Mouse (Mus musculus) CH12.LX (cell line): Measurements from ENCODE around the gene Pcid2. TPM values are rescaled to one million over a fixed set of nuclear protein-coding genes. Genes with fewer than 3 reads are reported as not detected.

Experiments used
- DNase-seq: peaks from one replicate; pipeline ENCODE4 v3.0.0-alpha.2; 2013; ENCODE audit errors: extremely low read depth
- H3K27ac ChIP-seq: 2 replicates; pipeline ENCODE4 v1.5.1; 2012; ENCODE audit warnings: low read depth, mild to moderate bottlenecking, control low read depth, moderate library complexity; ENCODE audit not compliant: insufficient read depth
- H3K27me3 ChIP-seq: replicated peaks from 2 replicates; pipeline ENCODE3; 2012; ENCODE audit warnings: inconsistent platforms
- H3K36me3 ChIP-seq, 2 experiments: replicated peaks in 1 of 2; 2 replicates each; pipeline versions ENCODE3 to v1.6.1; 2012; ENCODE audit warnings: inconsistent platforms in 1 of 2, low read length in 1 of 2, mild to moderate bottlenecking in 1 of 2, mixed read lengths in 1 of 2, moderate library complexity in 1 of 2; ENCODE audit not compliant: control insufficient read depth in 1 of 2, insufficient read depth in 1 of 2
- H3K4me1 ChIP-seq, 2 experiments: 2 replicates each; pipeline ENCODE4 v1.6.1; 2012; ENCODE audit warnings: inconsistent platforms in 1 of 2, moderate library complexity in 1 of 2; ENCODE audit not compliant: insufficient read depth in 2 of 2, control insufficient read depth in 1 of 2
- H3K4me2 ChIP-seq: 2 replicates; pipeline ENCODE4 v1.6.1; 2012; ENCODE audit warnings: low read depth, mild to moderate bottlenecking, control low read depth; ENCODE audit not compliant: poor library complexity, insufficient read depth, severe bottlenecking
- H3K4me3 ChIP-seq, 3 experiments: fragments of 150-350 bp in 1 of 3; sonication (generic) in 1 of 3; replicated peaks in 1 of 3; 2 replicates each; pipeline versions ENCODE3 to v1.5.1; 2011 to 2012; ENCODE audit warnings: low read depth in 2 of 3, low read length in 2 of 3, mild to moderate bottlenecking in 2 of 3, moderate library complexity in 2 of 3, control low read depth in 1 of 3, improper control_type of control experiment in 1 of 3, inconsistent platforms in 1 of 3, mixed read lengths in 1 of 3; ENCODE audit not compliant: poor library complexity in 1 of 3
- H3K79me2 ChIP-seq: replicated peaks from 2 replicates; pipeline ENCODE4 v1.6.1; 2012; ENCODE audit warnings: mild to moderate bottlenecking, moderate library complexity; ENCODE audit not compliant: control insufficient read depth, poor library complexity, insufficient read depth, severe bottlenecking; ENCODE audit errors: extremely low read depth
- H3K9ac ChIP-seq: 2 replicates; pipeline ENCODE4 v1.6.1; 2012; ENCODE audit warnings: low read depth, mild to moderate bottlenecking, control low read depth, moderate library complexity; ENCODE audit not compliant: insufficient read depth
- H3K9me3 ChIP-seq: replicated peaks from 2 replicates; pipeline ENCODE3; 2012; ENCODE audit warnings: low read length, inconsistent platforms, mixed read lengths
- CHD1 ChIP-seq: IDR thresholded peaks from 2 replicates; pipeline ENCODE4 v1.6.1; 2012; ENCODE audit warnings: low read depth, low read length, improper control_type of control experiment, inconsistent platforms
- CHD2 ChIP-seq: IDR thresholded peaks from 2 replicates; pipeline ENCODE4 v1.6.1; 2011; ENCODE audit warnings: low read length, improper control_type of control experiment
- CTCF ChIP-seq, 2 experiments: IDR thresholded peaks in 1 of 2; conservative IDR thresholded peaks in 1 of 2; 2 replicates each; pipeline ENCODE4 v1.5.1; 2011 to 2012; ENCODE audit warnings: low read depth in 2 of 2, low read length in 2 of 2, improper control_type of control experiment in 1 of 2, inconsistent platforms in 1 of 2, mild to moderate bottlenecking in 1 of 2, moderate library complexity in 1 of 2
- E2F4 ChIP-seq: IDR thresholded peaks from 2 replicates; pipeline ENCODE4 v1.6.1; 2011; ENCODE audit warnings: low read depth, low read length, improper control_type of control experiment; ENCODE audit not compliant: insufficient replicate concordance
- ELF1 ChIP-seq: IDR thresholded peaks from 2 replicates; pipeline ENCODE4 v1.6.1; 2014; ENCODE audit warnings: low read depth, mild to moderate bottlenecking, inconsistent platforms, low read length, improper control_type of control experiment
- EP300 ChIP-seq: IDR thresholded peaks from 2 replicates; pipeline ENCODE4 v1.6.1; 2011; ENCODE audit warnings: low read length, improper control_type of control experiment
- HCFC1 ChIP-seq: IDR thresholded peaks from 2 replicates; pipeline ENCODE4 v1.6.1; 2012; ENCODE audit warnings: low read depth, mild to moderate bottlenecking, inconsistent platforms, low read length, improper control_type of control experiment
- IRF4 ChIP-seq: IDR thresholded peaks from 2 replicates; pipeline ENCODE4 v1.6.1; 2014; ENCODE audit warnings: low read depth, mild to moderate bottlenecking, inconsistent platforms, low read length, improper control_type of control experiment
- JUND ChIP-seq: conservative IDR thresholded peaks from 2 replicates; pipeline ENCODE4 v1.6.1; 2011; ENCODE audit warnings: low read depth, low read length, improper control_type of control experiment
- MAZ ChIP-seq: IDR thresholded peaks from 2 replicates; pipeline ENCODE4 v1.6.1; 2012; ENCODE audit warnings: low read depth, mild to moderate bottlenecking, inconsistent platforms, low read length, improper control_type of control experiment, moderate library complexity
- MXI1 ChIP-seq: IDR thresholded peaks from 2 replicates; pipeline ENCODE4 v1.6.1; 2011; ENCODE audit warnings: mild to moderate bottlenecking, low read depth, low read length, improper control_type of control experiment
- MYC ChIP-seq: IDR thresholded peaks from 2 replicates; pipeline ENCODE4 v1.6.1; 2011; ENCODE audit warnings: low read depth, mild to moderate bottlenecking, improper control_type of control experiment, low read length
- PAX5 ChIP-seq: IDR thresholded peaks from 2 replicates; pipeline ENCODE4 v1.6.1; 2012; ENCODE audit warnings: low read length, inconsistent platforms, mixed read lengths
- POLR2A ChIP-seq: IDR thresholded peaks from 2 replicates; pipeline ENCODE4 v1.6.1; 2011; ENCODE audit warnings: low read depth, mild to moderate bottlenecking, improper control_type of control experiment, low read length
- POLR2AphosphoS2 ChIP-seq: IDR thresholded peaks from 2 replicates; pipeline ENCODE4 v1.6.1; 2011; ENCODE audit warnings: low read depth, low read length, improper control_type of control experiment
- RAD21 ChIP-seq: IDR thresholded peaks from 2 replicates; pipeline ENCODE4 v1.6.1; 2011; ENCODE audit warnings: low read depth, mild to moderate bottlenecking, low read length, improper control_type of control experiment, moderate library complexity
- TBP ChIP-seq: conservative IDR thresholded peaks from 2 replicates; pipeline ENCODE4 v1.6.1; 2011; ENCODE audit warnings: low read depth, low read length, improper control_type of control experiment
- UBTF ChIP-seq: IDR thresholded peaks from 2 replicates; pipeline ENCODE4 v1.6.1; 2012; ENCODE audit warnings: low read depth, mild to moderate bottlenecking, inconsistent platforms, low read length, improper control_type of control experiment, moderate library complexity
- USF1 ChIP-seq: IDR thresholded peaks from 2 replicates; pipeline ENCODE4 v1.6.1; 2014; ENCODE audit warnings: low read depth, mild to moderate bottlenecking, inconsistent platforms, low read length, improper control_type of control experiment
- USF2 ChIP-seq: conservative IDR thresholded peaks from 2 replicates; pipeline ENCODE4 v1.6.1; 2011; ENCODE audit warnings: low read depth, low read length, improper control_type of control experiment
- ZKSCAN1 ChIP-seq: IDR thresholded peaks from 2 replicates; pipeline ENCODE4 v1.6.1; 2012; ENCODE audit warnings: low read depth, inconsistent platforms, low read length, improper control_type of control experiment, borderline replicate concordance
- ZNF384 ChIP-seq: IDR thresholded peaks from 2 replicates; pipeline ENCODE4 v1.6.1; 2012; ENCODE audit warnings: low read depth, low read length, improper control_type of control experiment, inconsistent platforms
- dilution Hi-C: fragments of 300-500 bp; cut with MboI; formaldehyde crosslinking; loops from 2 replicates; pipeline ENCODE4 v1.14.3; 2020; ENCODE audit warnings: low sequenced_read_pairs; ENCODE audit not compliant: extremely low pct_unique_long_range_greater_than_20kb, extremely low pct_ligation_motif_present
- in situ Hi-C: fragments of 300-500 bp; cut with MboI; formaldehyde crosslinking; loops from 3 replicates; pipeline ENCODE4 v1.14.3; 2019; ENCODE audit warnings: low sequenced_read_pairs, low pct_ligation_motif_present, low pct_unique_long_range_greater_than_20kb, mixed read lengths
- polyA plus RNA-seq: library from polyadenylated mRNA; unstranded; fragments of >175 nt; gene quantifications from 2 replicates; pipeline ENCODE4 v1.2.1, GENCODE M21; 2012; ENCODE audit warnings: low read depth; ENCODE audit not compliant: insufficient read length
- total RNA-seq, 2 experiments: library from RNA; depleted of rRNA; stranded (reverse); fragments of 300-350 nt in 1 of 2; fragments of >200 nt in 1 of 2; gene quantifications; 2 replicates each; pipeline ENCODE4 v1.2.3; 2012 to 2014

Gene Pcid2
- total and polyA plus RNA-seq, 3 experiments = 21.6 to 32.5 (median 23.1) TPM

- TF ChIP-seq POLR2AphosphoS2 (no peak), E2F4 (no peak), TBP (no peak), ZKSCAN1 (no peak), PAX5 (no peak), POLR2A (no peak), JUND (no peak), ELF1 (no peak), MAZ (no peak), HCFC1 (no peak), CTCF (conservative IDR thresholded peaks at IDR 0.05 in 1 of 2, IDR thresholded peaks at IDR 0.05 in 1 of 2; ENCODE audit: low read depth in 2 of 2, low read length in 2 of 2) (no peak), USF2 (no peak), UBTF (no peak), EP300 (no peak), MXI1 (no peak), MYC (no peak), RAD21 (no peak), CHD1 (no peak), CHD2 (no peak), USF1 (no peak)
- no peak overlapping the region for H3K27ac ChIP-seq
- no peaks in the 10 kb centered on the region for H3K9me3 ChIP-seq
- peaks cover 7% of the 10 kb centered on the region for H3K79me2 ChIP-seq
- in situ Hi-C loops (no loop called here), dilution Hi-C loops (no loop called here)
- no peak overlapping the region for H3K4me3 ChIP-seq
- DNase-seq = no peak
- H3K4me2 ChIP-seq = no peak overlapping the region
- no peak overlapping the region for H3K9ac ChIP-seq
- no peaks in the 10 kb centered on the region for H3K27me3 ChIP-seq
- peaks cover 2 to 33% of the 10 kb centered on the region in 2 experiments for H3K36me3 ChIP-seq
- peaks cover 7 to 23% of the 10 kb centered on the region in 2 experiments; a peak in 3 of 4 replicates for H3K4me1 ChIP-seq
Measured at GRCm38 (mm10) chr8:13108967-13109366, 3.7 kb upstream of the Pcid2 start.

- Histone ChIP-seq H3K9ac (no peak overlapping the region), H3K27ac (no peak overlapping the region), H3K4me2 (no peak overlapping the region), H3K79me2 (peaks cover 13% of the 10 kb centered on the region), H3K4me1 (peaks cover 12 to 23% of the 10 kb centered on the region in 2 experiments), H3K27me3 (no peaks in the 10 kb centered on the region), H3K9me3 (no peaks in the 10 kb centered on the region), H3K4me3 (no peak overlapping the region), H3K36me3 (peaks cover 0 to 28% of the 10 kb centered on the region in 2 experiments)
- TF ChIP-seq CHD2 = no peak
- no peak for TF ChIP-seq RAD21
- TF ChIP-seq ZNF384 = no peak
- no peak for TF ChIP-seq HCFC1
- no peak for TF ChIP-seq IRF4
- in situ Hi-C loops = no loop called here
- dilution Hi-C loops = no loop called here
- no peak for DNase-seq
Measured at GRCm38 (mm10) chr8:13107990-13108638, 2.9 kb upstream of the Pcid2 start.
